Mouse (Mus musculus): Measurements from ENCODE around the gene 4930451I11Rik.

GRCm38 (mm10) chr7:126843276-126843675 lies 11.8 kb upstream of the 4930451I11Rik start:
- TF ChIP-seq POLR2A (IDR thresholded peaks at IDR 0.05; ENCODE audit: borderline replicate concordance, control insufficient read depth, low read depth, low read length) (no peak), CTCF (IDR thresholded peaks at IDR 0.05; ENCODE audit: control insufficient read depth, insufficient read depth, low read length) (no peak)

Measured in bone marrow, adult 2 months (tissue).